Mouse (Mus musculus) layer of hippocampus, adult 9-10 months (tissue): ENCODE measurements around the gene Zc3h7b.
"Not testable (repeated sequence)": the region's sequence is repeated elsewhere in the genome, so short reads cannot be mapped to it uniquely, and the experiment has no call there.

Source experiments
- DNase-seq: peaks from one replicate; pipeline ENCODE4 v3.0.0; 2022; ENCODE audit warnings: low spot score

The Zc3h7b gene

GRCm38 (mm10) chr15:81739296-81739695, 5.6 kb upstream of the Zc3h7b start:
- DNase-seq: no peak

GRCm38 (mm10) chr15:81739924-81740323, 4.9 kb upstream of the Zc3h7b start:
- no peak for DNase-seq

- not testable (repeated sequence) for DNase-seq
Observed at GRCm38 (mm10) chr15:81742368-81742767, 2.5 kb upstream of the Zc3h7b start.

- no peak for DNase-seq
Observed at GRCm38 (mm10) chr15:81745601-81746114, 801 bp downstream of the Zc3h7b start.

GRCm38 (mm10) chr15:81749742-81750141, 4.9 kb downstream of the Zc3h7b start:
- no peak for DNase-seq

GRCm38 (mm10) chr15:81753669-81754068, 8.8 kb downstream of the Zc3h7b start:
- no peak for DNase-seq

- DNase-seq: no peak
Observed at GRCm38 (mm10) chr15:81758701-81759100, 13.8 kb downstream of the Zc3h7b start.

- no peak for DNase-seq
Observed at GRCm38 (mm10) chr15:81759542-81759941, 14.7 kb downstream of the Zc3h7b start.

GRCm38 (mm10) chr15:81760361-81761079, 15.7 kb downstream of the Zc3h7b start:
- no peak for DNase-seq

- DNase-seq: no peak
Observed at GRCm38 (mm10) chr15:81761381-81761780, 16.5 kb downstream of the Zc3h7b start.

GRCm38 (mm10) chr15:81761959-81762358, 17.1 kb downstream of the Zc3h7b start:
- DNase-seq: no peak

GRCm38 (mm10) chr15:81764573-81764972, 19.7 kb downstream of the Zc3h7b start:
- DNase-seq: no peak

GRCm38 (mm10) chr15:81765651-81766050, 20.8 kb downstream of the Zc3h7b start:
- DNase-seq: no peak

- no peak for DNase-seq
Observed at GRCm38 (mm10) chr15:81766439-81766838, 21.6 kb downstream of the Zc3h7b start.

GRCm38 (mm10) chr15:81769037-81769436, 24.2 kb downstream of the Zc3h7b start:
- DNase-seq: no peak

- no peak for DNase-seq
Observed at GRCm38 (mm10) chr15:81772431-81773120, 27.7 kb downstream of the Zc3h7b start.

GRCm38 (mm10) chr15:81774505-81775171, 29.8 kb downstream of the Zc3h7b start:
- no peak for DNase-seq

GRCm38 (mm10) chr15:81776631-81777422, 32.0 kb downstream of the Zc3h7b start:
- DNase-seq: no peak

GRCm38 (mm10) chr15:81781816-81782215, 37.0 kb downstream of the Zc3h7b start:
- DNase-seq: no peak

GRCm38 (mm10) chr15:81784762-81785161, 39.9 kb downstream of the Zc3h7b start:
- DNase-seq: no peak

- DNase-seq: no peak
Observed at GRCm38 (mm10) chr15:81785701-81786100, 40.8 kb downstream of the Zc3h7b start.

GRCm38 (mm10) chr15:81787525-81787924, 42.7 kb downstream of the Zc3h7b start:
- no peak for DNase-seq
